Mouse (Mus musculus): Measurements from ENCODE around the gene Prim2. TPM values are rescaled to one million over a fixed set of nuclear protein-coding genes. Genes with fewer than 3 reads are reported as not detected.

The Prim2 gene
- polyA plus RNA-seq, 1 experiment from 2014 or later: 41.9 TPM

GRCm38 (mm10) chr1:33590556-33591411 lies 78.8 kb downstream of the Prim2 start:
- Histone ChIP-seq H3K27ac (ENCODE audit: low read depth, low read length) (no peak overlapping the region), H3K4me1 (ENCODE audit: control insufficient read depth, insufficient read depth, low read length) (no peaks in the 10 kb centered on the region), H3K4me3 (ENCODE audit: low read depth, low read length) (no peak overlapping the region), H3K4me2 (ENCODE audit: low read depth) (no peak overlapping the region), H3K36me3 (ENCODE audit: control insufficient read depth, insufficient read depth, low read length) (no peaks in the 10 kb centered on the region), H3K27me3 (ENCODE audit: control insufficient read depth, insufficient read depth, low read length) (no peaks in the 10 kb centered on the region), H3K9me3 (ENCODE audit: control insufficient read depth, low read length) (no peaks in the 10 kb centered on the region), H3K9ac (ENCODE audit: low read length) (no peak overlapping the region)
- DNase-seq (ENCODE audit: low spot score) (no peak), ATAC-seq (ENCODE audit: insufficient read depth, low FRiP score, low TSS enrichment) (no peak)
- WGBS: 65% methylated on average over 8 of the region's 8 CpGs

GRCm38 (mm10) chr1:33589531-33589930 lies 80.1 kb downstream of the Prim2 start:
- no peak for ATAC-seq (ENCODE audit: insufficient read depth, low FRiP score, low TSS enrichment)
- WGBS: 62% methylated on average over 2 of the region's 2 CpGs

GRCm38 (mm10) chr1:33588557-33588956 lies 81.0 kb downstream of the Prim2 start:
- Histone ChIP-seq H3K4me2 (ENCODE audit: low read depth) (no peak overlapping the region), H3K9me3 (ENCODE audit: control insufficient read depth, low read length) (no peaks in the 10 kb centered on the region), H3K36me3 (ENCODE audit: control insufficient read depth, insufficient read depth, low read length) (no peaks in the 10 kb centered on the region), H3K4me1 (ENCODE audit: control insufficient read depth, insufficient read depth, low read length) (no peaks in the 10 kb centered on the region), H3K27me3 (ENCODE audit: control insufficient read depth, insufficient read depth, low read length) (no peaks in the 10 kb centered on the region), H3K4me3 (ENCODE audit: low read depth, low read length) (no peak overlapping the region), H3K27ac (ENCODE audit: low read depth, low read length) (no peak overlapping the region), H3K9ac (ENCODE audit: low read length) (no peak overlapping the region)
- ATAC-seq (ENCODE audit: insufficient read depth, low FRiP score, low TSS enrichment): peak; percentile 59; the same call in 1 of the 2 replicates
- DNase-seq (ENCODE audit: low spot score): no peak
- 43% methylated on average over 5 of the region's 6 CpGs for WGBS

More at GRCm38 (mm10) chr1:33589531-33589930, 80.1 kb downstream of the Prim2 start:
- Histone ChIP-seq H3K4me1 (ENCODE audit: control insufficient read depth, insufficient read depth, low read length) (no peaks in the 10 kb centered on the region), H3K4me3 (ENCODE audit: low read depth, low read length) (no peak overlapping the region), H3K9ac (ENCODE audit: low read length) (no peak overlapping the region), H3K4me2 (ENCODE audit: low read depth) (no peak overlapping the region), H3K36me3 (ENCODE audit: control insufficient read depth, insufficient read depth, low read length) (no peaks in the 10 kb centered on the region), H3K27me3 (ENCODE audit: control insufficient read depth, insufficient read depth, low read length) (no peaks in the 10 kb centered on the region), H3K27ac (ENCODE audit: low read depth, low read length) (no peak overlapping the region), H3K9me3 (ENCODE audit: control insufficient read depth, low read length) (no peaks in the 10 kb centered on the region)
- DNase-seq (ENCODE audit: low spot score): no peak

GRCm38 (mm10) chr1:33584590-33584978 lies 85.0 kb downstream of the Prim2 start:
- DNase-seq (ENCODE audit: low spot score) (no peak), ATAC-seq (ENCODE audit: insufficient read depth, low FRiP score, low TSS enrichment) (no peak)
- no peaks in the 10 kb centered on the region for H3K27me3 ChIP-seq (ENCODE audit: control insufficient read depth, insufficient read depth, low read length)
- H3K9me3 ChIP-seq (ENCODE audit: control insufficient read depth, low read length): no peaks in the 10 kb centered on the region
- no peaks in the 10 kb centered on the region for H3K36me3 ChIP-seq (ENCODE audit: control insufficient read depth, insufficient read depth, low read length)
- H3K4me2 ChIP-seq (ENCODE audit: low read depth): no peak overlapping the region
- H3K4me1 ChIP-seq (ENCODE audit: control insufficient read depth, insufficient read depth, low read length): no peaks in the 10 kb centered on the region
- H3K9ac ChIP-seq (ENCODE audit: low read length): no peak overlapping the region
- no peak overlapping the region for H3K4me3 ChIP-seq (ENCODE audit: low read depth, low read length)
- no peak overlapping the region for H3K27ac ChIP-seq (ENCODE audit: low read depth, low read length)

GRCm38 (mm10) chr1:33583817-33584589 lies 85.6 kb downstream of the Prim2 start:
- DNase-seq (ENCODE audit: low spot score): no peak
- no peaks in the 10 kb centered on the region for H3K9me3 ChIP-seq (ENCODE audit: control insufficient read depth, low read length)
- WGBS: 90% methylated on average over 7 of the region's 7 CpGs

GRCm38 (mm10) chr1:33578593-33578992 lies 91.0 kb downstream of the Prim2 start:
- no peak overlapping the region for H3K9ac ChIP-seq (ENCODE audit: low read length)
- ATAC-seq (ENCODE audit: insufficient read depth, low FRiP score, low TSS enrichment) (no peak), DNase-seq (ENCODE audit: low spot score) (no peak)
- H3K4me3 ChIP-seq (ENCODE audit: low read depth, low read length): no peak overlapping the region
- no peaks in the 10 kb centered on the region for H3K36me3 ChIP-seq (ENCODE audit: control insufficient read depth, insufficient read depth, low read length)
- H3K27me3 ChIP-seq (ENCODE audit: control insufficient read depth, insufficient read depth, low read length): no peaks in the 10 kb centered on the region
- no peak overlapping the region for H3K4me2 ChIP-seq (ENCODE audit: low read depth)
- no peaks in the 10 kb centered on the region for H3K9me3 ChIP-seq (ENCODE audit: control insufficient read depth, low read length)
- no peak overlapping the region for H3K27ac ChIP-seq (ENCODE audit: low read depth, low read length)
- H3K4me1 ChIP-seq (ENCODE audit: control insufficient read depth, insufficient read depth, low read length): no peaks in the 10 kb centered on the region
- WGBS: 62% methylated on average over 6 of the region's 6 CpGs

More at GRCm38 (mm10) chr1:33583817-33584589, 85.6 kb downstream of the Prim2 start:
- H3K36me3 ChIP-seq (ENCODE audit: control insufficient read depth, insufficient read depth, low read length): no peaks in the 10 kb centered on the region
- no peak overlapping the region for H3K9ac ChIP-seq (ENCODE audit: low read length)
- H3K4me3 ChIP-seq (ENCODE audit: low read depth, low read length): no peak overlapping the region
- no peaks in the 10 kb centered on the region for H3K4me1 ChIP-seq (ENCODE audit: control insufficient read depth, insufficient read depth, low read length)
- H3K4me2 ChIP-seq (ENCODE audit: low read depth): no peak overlapping the region
- no peak for ATAC-seq (ENCODE audit: insufficient read depth, low FRiP score, low TSS enrichment)
- H3K27ac ChIP-seq (ENCODE audit: low read depth, low read length): no peak overlapping the region
- H3K27me3 ChIP-seq (ENCODE audit: control insufficient read depth, insufficient read depth, low read length): no peaks in the 10 kb centered on the region

- DNase-seq (ENCODE audit: low spot score) (no peak), ATAC-seq (ENCODE audit: insufficient read depth, low FRiP score, low TSS enrichment) (no peak)
- Histone ChIP-seq H3K36me3 (ENCODE audit: control insufficient read depth, insufficient read depth, low read length) (no peaks in the 10 kb centered on the region), H3K9ac (ENCODE audit: low read length) (no peak overlapping the region), H3K9me3 (ENCODE audit: control insufficient read depth, low read length) (no peaks in the 10 kb centered on the region), H3K4me3 (ENCODE audit: low read depth, low read length) (no peak overlapping the region), H3K27ac (ENCODE audit: low read depth, low read length) (no peak overlapping the region), H3K4me2 (ENCODE audit: low read depth) (no peak overlapping the region), H3K27me3 (ENCODE audit: control insufficient read depth, insufficient read depth, low read length) (no peaks in the 10 kb centered on the region), H3K4me1 (ENCODE audit: control insufficient read depth, insufficient read depth, low read length) (no peaks in the 10 kb centered on the region)
- 93% methylated on average over 6 of the region's 6 CpGs for WGBS
Observed at GRCm38 (mm10) chr1:33574459-33574858, 95.1 kb downstream of the Prim2 start.

GRCm38 (mm10) chr1:33565764-33566401 lies 103.7 kb downstream of the Prim2 start:
- 61% methylated on average over 7 of the region's 7 CpGs for WGBS
- Histone ChIP-seq H3K9ac (ENCODE audit: low read length) (no peak overlapping the region), H3K36me3 (ENCODE audit: control insufficient read depth, insufficient read depth, low read length) (no peaks in the 10 kb centered on the region), H3K4me1 (ENCODE audit: control insufficient read depth, insufficient read depth, low read length) (no peaks in the 10 kb centered on the region), H3K4me3 (ENCODE audit: low read depth, low read length) (no peak overlapping the region), H3K9me3 (ENCODE audit: control insufficient read depth, low read length) (no peaks in the 10 kb centered on the region), H3K27ac (ENCODE audit: low read depth, low read length) (no peak overlapping the region), H3K4me2 (ENCODE audit: low read depth) (no peak overlapping the region), H3K27me3 (ENCODE audit: control insufficient read depth, insufficient read depth, low read length) (no peaks in the 10 kb centered on the region)
- ATAC-seq (ENCODE audit: insufficient read depth, low FRiP score, low TSS enrichment) (no peak), DNase-seq (ENCODE audit: low spot score) (no peak)

Measured in neural tube, embryonic 11.5 days (tissue).